Mouse (Mus musculus) E14TG2a.4 (cell line): ENCODE measurements around the gene Traf4.
"Not testable (repeated sequence)": the region's sequence is repeated elsewhere in the genome, so short reads cannot be mapped to it uniquely, and the experiment has no call there.

ENCODE experiments used
- H3K27me3 ChIP-seq: 2 replicates; pipeline ENCODE4 v1.6.1; 2014; ENCODE audit warnings: low read length, control low read depth; ENCODE audit not compliant: insufficient read depth
- H3K36me3 ChIP-seq: 2 replicates; pipeline ENCODE4 v1.6.1; 2014; ENCODE audit warnings: low read length, control low read depth; ENCODE audit not compliant: insufficient read depth
- H3K4me1 ChIP-seq: replicated peaks from 2 replicates; pipeline ENCODE4 v1.6.1; 2014; ENCODE audit warnings: low read depth, low read length, control low read depth
- H3K4me3 ChIP-seq: replicated peaks from 2 replicates; pipeline ENCODE4 v1.5.1; 2014; ENCODE audit warnings: mild to moderate bottlenecking, low read length
- H3K9me3 ChIP-seq: 2 replicates; pipeline ENCODE4 v1.6.1; 2014; ENCODE audit warnings: low read length, control low read depth
- CTCF ChIP-seq: conservative IDR thresholded peaks from 2 replicates; pipeline ENCODE4 v1.5.1; 2014; ENCODE audit warnings: low read length
- NANOG ChIP-seq: IDR thresholded peaks from 2 replicates; pipeline ENCODE4 v1.6.1; 2014; ENCODE audit warnings: borderline replicate concordance, low read length, mixed read lengths
- POU5F1 ChIP-seq: IDR thresholded peaks from 2 replicates; pipeline ENCODE4 v1.6.1; 2014; ENCODE audit warnings: low read length, borderline replicate concordance

The Traf4 gene

DNA sequence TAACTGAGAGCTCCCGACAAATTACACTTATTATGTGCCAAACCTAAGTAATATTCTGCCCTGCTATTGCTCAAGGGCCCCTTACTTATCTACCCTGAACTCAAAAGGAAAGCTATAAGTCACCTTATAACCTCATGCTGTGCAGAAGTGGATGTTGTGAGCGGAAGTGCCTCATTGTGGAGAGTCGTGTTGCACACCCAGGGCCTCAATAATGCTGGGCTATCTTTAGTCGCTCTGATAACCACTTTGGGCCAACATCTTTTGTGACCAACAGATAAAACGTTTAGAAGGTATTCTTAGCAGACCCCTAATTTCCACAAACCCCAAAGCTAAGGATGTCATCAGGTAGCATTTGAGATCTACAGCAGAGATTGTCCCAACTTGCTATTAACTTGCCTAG is 24.7 kb downstream of the Traf4 start:
- Histone ChIP-seq H3K9me3 (no peaks in the 10 kb centered on the region), H3K36me3 (peaks cover 45% of the 10 kb centered on the region), H3K4me3 (no peak overlapping the region), H3K27me3 (no peaks in the 10 kb centered on the region), H3K4me1 (peaks cover 49% of the 10 kb centered on the region)
- TF ChIP-seq POU5F1 (no peak), NANOG (no peak), CTCF (no peak)

DNA sequence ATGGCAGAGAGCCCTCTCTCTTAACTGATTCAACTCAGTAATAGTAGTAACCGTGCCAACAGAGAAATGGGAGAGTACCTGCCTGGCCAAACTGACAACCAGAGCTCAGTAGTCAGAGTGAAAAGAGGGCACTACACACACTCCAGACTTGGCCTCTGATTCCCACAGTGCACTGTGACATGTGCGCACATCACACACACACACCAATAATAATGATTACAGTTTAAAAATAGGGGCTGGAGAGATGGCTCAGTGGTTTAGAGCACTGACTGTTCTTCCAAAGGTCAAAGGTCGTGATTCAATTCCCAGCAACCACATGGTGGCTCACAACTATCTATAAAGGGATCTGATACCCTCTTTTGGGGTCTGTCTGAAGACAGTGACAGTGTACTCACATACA is 27.4 kb downstream of the Traf4 start:
- TF ChIP-seq CTCF, result no peak
- TF ChIP-seq NANOG, result no peak
- Histone ChIP-seq H3K4me3 (no peak overlapping the region), H3K4me1 (peaks cover 40% of the 10 kb centered on the region)

DNA sequence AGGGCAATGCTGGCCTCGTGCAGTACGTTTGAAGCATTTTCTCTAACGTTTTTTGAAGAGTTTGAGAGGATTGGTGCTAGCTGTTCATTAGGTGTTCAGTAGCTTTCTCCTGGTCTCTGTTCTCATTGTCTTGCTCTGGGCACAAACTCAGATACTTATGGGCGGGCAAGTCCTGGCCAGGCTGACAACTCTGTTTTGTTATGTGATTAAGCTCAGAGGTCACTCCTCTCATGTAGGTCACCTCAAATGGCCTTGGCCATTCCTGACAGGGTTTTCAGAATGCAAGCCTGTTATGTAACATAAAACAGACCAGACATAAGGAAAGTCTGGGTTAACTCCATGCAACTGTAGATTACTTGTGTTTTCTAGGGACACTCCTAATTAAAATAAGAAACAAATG is 27.8 kb downstream of the Traf4 start:
- Histone ChIP-seq H3K27me3 (no peaks in the 10 kb centered on the region), H3K9me3 (no peaks in the 10 kb centered on the region), H3K36me3 (peaks cover 16% of the 10 kb centered on the region; the same call in 1 of the 2 replicates), H3K4me3 (no peak overlapping the region; the same call in 1 of the 2 replicates), H3K4me1 (peaks cover 40% of the 10 kb centered on the region)
- TF ChIP-seq CTCF, result no peak
- no peak for TF ChIP-seq POU5F1
- TF ChIP-seq NANOG, result no peak

More for the DNA sequence above, 27.4 kb downstream of the Traf4 start:
- peaks cover 19% of the 10 kb centered on the region for H3K36me3 ChIP-seq
- H3K9me3 ChIP-seq, result no peaks in the 10 kb centered on the region
- H3K27me3 ChIP-seq, result no peaks in the 10 kb centered on the region

DNA sequence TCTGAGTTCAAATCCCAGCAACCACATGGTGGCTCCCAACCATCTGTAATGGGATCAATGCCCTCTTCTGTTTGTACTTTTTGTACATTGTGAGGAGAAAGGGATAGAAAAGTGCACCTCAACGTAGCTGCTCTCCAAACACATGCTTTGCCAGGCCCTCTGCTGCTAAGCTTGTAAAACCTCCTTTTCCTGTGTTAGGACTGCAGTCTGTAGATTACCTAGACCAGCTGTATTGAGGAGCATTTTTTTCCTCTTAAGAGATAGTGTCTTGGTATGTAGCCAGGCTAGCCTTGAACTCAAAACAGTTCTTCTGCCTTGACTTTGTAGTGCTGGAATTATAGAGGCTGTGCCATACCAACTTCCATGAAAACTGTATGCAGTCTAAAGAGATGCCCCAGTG is 29.3 kb downstream of the Traf4 start:
- Histone ChIP-seq H3K36me3 (peaks cover 14% of the 10 kb centered on the region), H3K4me3 (no peak overlapping the region), H3K9me3 (no peaks in the 10 kb centered on the region), H3K27me3 (no peaks in the 10 kb centered on the region), H3K4me1 (peaks cover 46% of the 10 kb centered on the region)
- TF ChIP-seq POU5F1, result no peak
- TF ChIP-seq CTCF, result no peak
- TF ChIP-seq NANOG, result no peak

DNA sequence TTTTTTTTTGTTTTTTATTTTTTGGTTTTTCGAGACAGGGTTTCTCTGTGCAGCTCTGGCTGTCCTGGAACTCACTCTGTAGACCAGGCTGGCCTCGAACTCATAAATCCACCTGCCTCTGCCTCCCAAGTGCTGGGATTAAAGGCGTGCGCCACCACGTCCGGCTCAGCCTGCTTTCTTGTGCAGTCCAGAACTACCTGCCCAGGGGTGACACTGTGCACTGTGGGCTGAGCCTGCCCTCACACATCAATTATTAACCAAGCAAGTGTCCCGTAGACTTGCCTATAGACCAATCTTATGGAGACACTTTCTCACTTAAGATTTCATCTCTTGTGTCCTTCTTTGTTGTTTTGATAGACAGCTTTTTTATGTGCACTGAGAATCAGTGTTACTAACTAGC is 30.1 kb downstream of the Traf4 start:
- peaks cover 46% of the 10 kb centered on the region for H3K4me1 ChIP-seq
- H3K9me3 ChIP-seq, H3K27me3 ChIP-seq, H3K4me3 ChIP-seq: not testable (repeated sequence)
- H3K36me3 ChIP-seq, result peaks cover 11% of the 10 kb centered on the region

DNA sequence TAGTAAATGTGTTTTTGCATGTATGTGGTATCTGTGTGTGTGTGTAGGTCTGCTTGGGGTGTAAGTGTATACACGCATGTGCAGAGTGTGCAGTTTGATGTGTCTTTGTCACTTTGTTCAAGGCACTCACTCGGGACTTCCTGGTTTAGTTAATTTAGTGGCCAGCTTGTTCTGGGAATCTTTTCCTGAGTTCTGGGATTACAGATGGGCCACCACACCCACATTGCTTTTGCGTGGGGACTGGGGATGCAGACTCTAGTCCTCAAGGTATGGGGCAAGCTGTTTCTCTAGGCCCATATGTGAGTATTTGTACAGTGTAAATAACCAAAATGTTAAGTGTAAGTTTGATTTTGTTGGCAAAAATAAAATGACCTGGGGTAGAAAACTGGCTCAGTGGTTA is 31.0 kb downstream of the Traf4 start:
- H3K4me3 ChIP-seq, result no peak overlapping the region
- H3K27me3 ChIP-seq, result no peaks in the 10 kb centered on the region
- H3K36me3 ChIP-seq, result peaks cover 12% of the 10 kb centered on the region
- TF ChIP-seq NANOG (no peak), CTCF (no peak), POU5F1 (no peak)
- H3K9me3 ChIP-seq, result no peaks in the 10 kb centered on the region
- peaks cover 48% of the 10 kb centered on the region for H3K4me1 ChIP-seq

DNA sequence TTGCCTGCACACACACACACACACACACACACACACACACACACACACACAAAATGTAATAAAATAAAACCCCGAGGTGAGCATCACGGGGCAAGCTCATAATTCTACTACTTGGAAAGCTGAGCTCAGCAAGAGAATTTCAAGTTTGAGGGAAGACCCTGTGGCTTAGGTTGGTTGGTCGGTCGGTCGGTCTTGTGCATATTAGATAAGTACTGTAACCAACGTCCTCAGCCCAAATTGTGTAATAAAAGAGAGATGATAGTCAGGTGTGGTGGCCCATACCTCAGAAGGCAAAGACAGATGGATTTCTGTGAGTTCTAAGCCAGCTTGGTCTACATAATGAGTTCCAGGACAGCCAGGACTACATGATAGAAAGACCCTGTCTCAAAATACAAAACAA is 31.5 kb downstream of the Traf4 start:
- Histone ChIP-seq H3K4me3 (no peak overlapping the region), H3K36me3 (peaks cover 17% of the 10 kb centered on the region), H3K4me1 (peaks cover 48% of the 10 kb centered on the region), H3K9me3 (no peaks in the 10 kb centered on the region), H3K27me3 (no peaks in the 10 kb centered on the region)
- TF ChIP-seq NANOG (no peak), CTCF (no peak), POU5F1 (no peak)

DNA sequence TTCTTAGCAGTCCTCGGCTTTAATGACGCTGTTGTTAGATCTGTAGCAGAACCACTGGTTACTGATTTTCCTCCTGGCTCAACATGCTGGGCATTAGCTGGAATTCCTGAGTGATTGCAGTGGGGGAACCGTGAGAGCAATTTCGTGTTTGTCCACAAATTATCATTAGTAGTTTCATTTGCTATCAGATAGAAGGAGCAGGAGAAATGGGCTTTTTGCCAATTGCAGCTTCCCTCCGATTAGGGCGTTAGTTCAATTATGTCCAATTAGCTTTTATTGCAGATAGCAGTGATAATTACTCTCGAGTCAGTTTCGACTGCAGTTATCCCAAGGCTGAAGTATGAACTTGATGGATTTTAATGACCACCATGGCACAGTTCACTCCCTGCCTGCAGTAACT is 35.9 kb downstream of the Traf4 start:
- Histone ChIP-seq H3K27me3 (no peaks in the 10 kb centered on the region), H3K36me3 (peaks cover 31% of the 10 kb centered on the region), H3K9me3 (no peaks in the 10 kb centered on the region), H3K4me3 (no peak overlapping the region), H3K4me1 (peaks cover 49% of the 10 kb centered on the region)
- TF ChIP-seq NANOG, result no peak
- no peak for TF ChIP-seq POU5F1
- no peak for TF ChIP-seq CTCF

DNA sequence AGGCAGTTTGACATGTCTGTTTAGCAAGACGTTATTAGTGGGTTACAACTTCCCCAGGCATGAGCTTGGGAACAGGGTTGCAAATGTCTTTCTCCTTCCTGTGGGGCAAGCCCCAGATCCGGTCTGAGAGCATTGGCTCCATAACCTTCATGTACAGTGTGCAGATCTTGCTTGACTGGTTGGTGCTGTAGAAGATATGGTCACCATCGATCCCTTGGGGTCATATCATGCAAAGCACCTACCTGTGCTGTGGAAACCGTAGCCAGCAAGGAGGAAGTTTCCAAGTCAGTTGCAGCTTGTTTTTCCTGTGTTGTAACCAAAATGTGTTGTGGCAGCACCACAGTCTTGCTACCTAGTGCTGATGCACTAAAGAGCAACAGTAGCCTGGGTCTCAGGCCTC is 38.6 kb downstream of the Traf4 start:
- peaks cover 28% of the 10 kb centered on the region for H3K36me3 ChIP-seq
- H3K27me3 ChIP-seq, result no peaks in the 10 kb centered on the region
- H3K4me3 ChIP-seq, result no peak overlapping the region
- no peaks in the 10 kb centered on the region for H3K9me3 ChIP-seq
- TF ChIP-seq NANOG (no peak), POU5F1 (no peak), CTCF (no peak)
- peaks cover 48% of the 10 kb centered on the region for H3K4me1 ChIP-seq

DNA sequence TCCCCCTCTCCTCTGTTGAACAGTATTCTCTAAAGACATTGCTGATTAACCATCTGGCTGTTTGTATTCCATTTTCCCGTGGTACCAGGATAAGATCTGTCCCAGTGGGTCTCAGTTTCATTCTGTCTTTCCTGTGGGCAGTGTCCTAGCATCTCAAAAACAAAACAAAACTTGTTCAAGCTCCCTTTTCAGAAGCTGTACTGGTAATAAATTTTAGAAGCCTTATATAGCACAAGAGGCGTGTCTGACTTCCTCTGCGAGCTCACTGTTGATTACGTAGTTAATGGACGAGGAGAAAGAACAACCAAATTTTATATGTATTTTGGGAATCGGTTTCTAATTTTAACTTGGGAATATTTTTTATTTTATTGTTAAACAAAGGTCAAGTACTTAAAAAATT is 39.7 kb downstream of the Traf4 start:
- TF ChIP-seq POU5F1, result no peak
- TF ChIP-seq NANOG, result no peak
- TF ChIP-seq CTCF, result no peak
- H3K36me3 ChIP-seq, result peaks cover 20% of the 10 kb centered on the region; the same call in 1 of the 2 replicates
- no peak overlapping the region for H3K4me3 ChIP-seq
- H3K9me3 ChIP-seq, result no peaks in the 10 kb centered on the region
- H3K4me1 ChIP-seq, result peaks cover 51% of the 10 kb centered on the region
- H3K27me3 ChIP-seq, result no peaks in the 10 kb centered on the region
